Mouse (Mus musculus): Measurements from ENCODE around the gene Ssu72. TPM values are rescaled to one million over a fixed set of nuclear protein-coding genes. Genes with fewer than 3 reads are reported as not detected.

The Ssu72 gene
- polyA plus RNA-seq, 1 experiment from 2014 or later: 158 TPM

DNA sequence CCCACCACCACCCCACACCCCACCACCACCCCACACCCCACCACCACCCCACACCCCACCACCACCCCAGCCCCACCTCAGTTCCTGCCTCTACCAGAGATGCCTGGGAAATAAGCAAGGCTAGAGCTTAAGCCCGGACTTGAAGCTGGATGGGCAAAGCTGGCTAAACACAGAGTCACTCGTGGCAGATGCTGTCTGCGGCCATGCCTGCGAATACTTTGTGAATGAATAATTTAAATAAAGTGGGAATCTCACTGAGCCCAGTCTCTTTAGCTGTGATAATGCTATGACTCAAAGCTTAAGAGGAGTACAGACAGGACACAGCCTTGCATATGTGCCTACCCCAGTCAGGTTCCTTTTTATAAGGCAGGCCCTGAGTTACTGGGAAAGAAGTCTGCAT is 74.9 kb downstream of the Ssu72 start:
- Histone ChIP-seq H3K4me3 (ENCODE audit: low read depth, low read length) (no peak overlapping the region), H3K4me1 (ENCODE audit: control insufficient read depth, insufficient read depth, low read length) (0 out of 2 replicates have a peak, but pooled peaks cover 2% of the 10 kb centered on the region), H3K27me3 (ENCODE audit: control insufficient read depth, insufficient read depth, low read length) (no peaks in the 10 kb centered on the region), H3K27ac (ENCODE audit: low read depth, low read length) (no peak overlapping the region), H3K9me3 (ENCODE audit: control insufficient read depth, low read length) (no peaks in the 10 kb centered on the region), H3K9ac (ENCODE audit: low read length) (no peak overlapping the region), H3K4me2 (ENCODE audit: low read depth) (no peak overlapping the region), H3K36me3 (ENCODE audit: control insufficient read depth, insufficient read depth, low read length) (no peaks in the 10 kb centered on the region)
- WGBS: 87% methylated on average over 4 of the region's 4 CpGs
- DNase-seq (ENCODE audit: low spot score) (no peak), ATAC-seq (ENCODE audit: insufficient read depth, low FRiP score, low TSS enrichment) (no peak)

GRCm38 (mm10) chr4:155780895-155781294 is 76.3 kb downstream of the Ssu72 start:
- Histone ChIP-seq H3K4me3 (ENCODE audit: low read depth, low read length) (no peak overlapping the region), H3K4me1 (ENCODE audit: control insufficient read depth, insufficient read depth, low read length) (0 out of 2 replicates have a peak, but pooled peaks cover 2% of the 10 kb centered on the region), H3K9me3 (ENCODE audit: control insufficient read depth, low read length) (no peaks in the 10 kb centered on the region), H3K27ac (ENCODE audit: low read depth, low read length) (no peak overlapping the region), H3K4me2 (ENCODE audit: low read depth) (no peak overlapping the region), H3K9ac (ENCODE audit: low read length) (no peak overlapping the region), H3K27me3 (ENCODE audit: control insufficient read depth, insufficient read depth, low read length) (no peaks in the 10 kb centered on the region), H3K36me3 (ENCODE audit: control insufficient read depth, insufficient read depth, low read length) (no peaks in the 10 kb centered on the region)
- ATAC-seq (ENCODE audit: insufficient read depth, low FRiP score, low TSS enrichment) (no peak), DNase-seq (ENCODE audit: low spot score) (no peak)
- WGBS: 38% methylated on average over 6 of the region's 6 CpGs

Other genes with a start within 250 kb of the Ssu72 start
- not detected in 2 replicates for gene Tmem52, start 235.7 kb upstream of the Ssu72 start, polyA plus RNA-seq (2014; fragmentation: Nextera tagmentation; extraction: Ambion mirVana)
- gene Gnb1, start 213.4 kb upstream of the Ssu72 start, polyA plus RNA-seq (2014; fragmentation: Nextera tagmentation; extraction: Ambion mirVana): 778 and 796 TPM in 2 replicates
- gene Nadk, start 142.4 kb upstream of the Ssu72 start, polyA plus RNA-seq (2014; fragmentation: Nextera tagmentation; extraction: Ambion mirVana): 107 and 110 TPM in 2 replicates
- gene Slc35e2, start 103.4 kb upstream of the Ssu72 start, polyA plus RNA-seq (2014; fragmentation: Nextera tagmentation; extraction: Ambion mirVana): 18.3 and 18.7 TPM in 2 replicates
- 70.5 and 74.7 TPM in 2 replicates for gene Cdk11b, start 79.9 kb upstream of the Ssu72 start, polyA plus RNA-seq (2014; fragmentation: Nextera tagmentation; extraction: Ambion mirVana)
- gene Gm10563, start 59.4 kb upstream of the Ssu72 start, polyA plus RNA-seq (2014; fragmentation: Nextera tagmentation; extraction: Ambion mirVana): not detected in 2 replicates
- 3.2 and 4.0 TPM in 2 replicates for gene Mmp23, start 51.4 kb upstream of the Ssu72 start, polyA plus RNA-seq (2014; fragmentation: Nextera tagmentation; extraction: Ambion mirVana)
- gene Mib2, start 35.6 kb upstream of the Ssu72 start, polyA plus RNA-seq (2014; fragmentation: Nextera tagmentation; extraction: Ambion mirVana): 13.3 and 14.5 TPM in 2 replicates
- 2.2 and 2.7 TPM in 2 replicates for gene Fndc10, start 10.5 kb upstream of the Ssu72 start, polyA plus RNA-seq (2014; fragmentation: Nextera tagmentation; extraction: Ambion mirVana)
- 0.64 and 1.3 TPM in 2 replicates for gene Tmem240, start 30.0 kb downstream of the Ssu72 start, polyA plus RNA-seq (2014; fragmentation: Nextera tagmentation; extraction: Ambion mirVana)
- 92.4 and 101 TPM in 2 replicates for gene Atad3a, start 56.3 kb downstream of the Ssu72 start, polyA plus RNA-seq (2014; fragmentation: Nextera tagmentation; extraction: Ambion mirVana)
- gene Vwa1, start 69.9 kb downstream of the Ssu72 start, polyA plus RNA-seq (2014; fragmentation: Nextera tagmentation; extraction: Ambion mirVana): 11.7 and 13.1 TPM in 2 replicates
- gene Tmem88b, start 81.1 kb downstream of the Ssu72 start, polyA plus RNA-seq (2014; fragmentation: Nextera tagmentation; extraction: Ambion mirVana): 0.33 and 0.49 TPM in 2 replicates
- not detected in 2 replicates for gene Ankrd65, start 85.6 kb downstream of the Ssu72 start, polyA plus RNA-seq (2014; fragmentation: Nextera tagmentation; extraction: Ambion mirVana)
- gene Mrpl20, start 98.1 kb downstream of the Ssu72 start, polyA plus RNA-seq (2014; fragmentation: Nextera tagmentation; extraction: Ambion mirVana): 225 and 246 TPM in 2 replicates
- gene Ccnl2, start 107.7 kb downstream of the Ssu72 start, polyA plus RNA-seq (2014; fragmentation: Nextera tagmentation; extraction: Ambion mirVana): 172 and 188 TPM in 2 replicates
- gene Aurkaip1, start 126.5 kb downstream of the Ssu72 start, polyA plus RNA-seq (2014; fragmentation: Nextera tagmentation; extraction: Ambion mirVana): 129 TPM in 2 replicates
- 33.6 and 38.5 TPM in 2 replicates for gene Mxra8, start 134.9 kb downstream of the Ssu72 start, polyA plus RNA-seq (2014; fragmentation: Nextera tagmentation; extraction: Ambion mirVana)
- 14.2 and 15.1 TPM in 2 replicates for gene Dvl1, start 142.6 kb downstream of the Ssu72 start, polyA plus RNA-seq (2014; fragmentation: Nextera tagmentation; extraction: Ambion mirVana)
- 0.45 and 0.48 TPM in 2 replicates for gene Tas1r3, start 158.6 kb downstream of the Ssu72 start, polyA plus RNA-seq (2014; fragmentation: Nextera tagmentation; extraction: Ambion mirVana)
- 23.4 and 28.3 TPM in 2 replicates for gene Cptp, start 164.6 kb downstream of the Ssu72 start, polyA plus RNA-seq (2014; fragmentation: Nextera tagmentation; extraction: Ambion mirVana)
- gene Ints11, start 164.7 kb downstream of the Ssu72 start, polyA plus RNA-seq (2014; fragmentation: Nextera tagmentation; extraction: Ambion mirVana): 89.7 and 95.0 TPM in 2 replicates
- gene Pusl1, start 187.0 kb downstream of the Ssu72 start, polyA plus RNA-seq (2014; fragmentation: Nextera tagmentation; extraction: Ambion mirVana): 37.5 and 42.2 TPM in 2 replicates
- gene Acap3, start 187.0 kb downstream of the Ssu72 start, polyA plus RNA-seq (2014; fragmentation: Nextera tagmentation; extraction: Ambion mirVana): 44.3 and 45.4 TPM in 2 replicates
- 154 and 162 TPM in 2 replicates for gene Ube2j2, start 239.0 kb downstream of the Ssu72 start, polyA plus RNA-seq (2014; fragmentation: Nextera tagmentation; extraction: Ambion mirVana)